Mouse (Mus musculus) T-helper 17 cell (primary cell): Measurements from ENCODE around the gene Rhbdd1.

Source experiments
- in situ Hi-C, 2 experiments: fragments of 300-600 bp; cut with MboI, MseI; formaldehyde crosslinking; loops; 1 replicate in 1 of 2; 2 replicates in 1 of 2; pipeline ENCODE4 v1.15.1; 2025; ENCODE audit warnings: high pct_unique_total_duplicates in 2 of 2

Gene Rhbdd1

GRCm38 (mm10) chr1:82361240-82361639 is 45.0 kb downstream of the Rhbdd1 start:
- in situ Hi-C loops = no loop called here

DNA sequence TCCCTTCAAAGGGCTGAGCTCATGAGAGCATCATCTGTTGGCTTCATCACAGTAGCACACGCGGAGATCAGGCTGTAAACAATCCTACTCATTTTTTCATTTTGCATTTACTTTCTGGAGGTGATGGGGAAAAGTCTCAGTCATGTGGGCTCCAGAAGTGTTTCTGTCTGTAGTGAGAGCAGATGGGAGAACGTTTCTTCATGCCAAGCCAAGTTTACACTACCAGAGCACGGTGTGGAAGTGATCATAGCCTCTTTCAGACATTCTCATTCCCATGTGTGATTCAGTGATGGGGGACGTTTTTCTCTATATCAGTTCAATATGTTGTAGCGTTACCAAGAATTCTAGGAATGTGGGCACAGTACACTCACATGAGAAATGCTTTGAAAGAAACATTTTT is 45.9 kb downstream of the Rhbdd1 start:
- in situ Hi-C loops = no loop called here

DNA sequence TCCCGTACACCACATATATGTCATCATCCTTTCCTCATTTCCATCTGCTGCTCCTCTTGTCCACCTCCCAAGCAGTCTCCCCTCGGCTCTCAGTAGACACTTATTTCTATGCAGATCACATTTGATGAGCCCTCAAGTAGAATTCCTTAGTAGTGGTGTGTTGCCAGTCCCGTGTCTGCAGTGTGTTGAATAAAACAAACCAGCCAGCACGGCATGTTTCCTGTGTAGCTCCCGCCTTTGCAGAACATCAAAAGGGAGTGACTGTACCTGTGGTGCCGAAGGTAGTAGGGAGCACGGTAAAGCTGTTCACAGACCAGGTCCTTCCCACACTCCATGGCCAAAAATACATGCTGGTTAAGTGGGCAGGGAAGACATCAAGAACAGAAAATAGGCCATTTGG is 47.8 kb downstream of the Rhbdd1 start:
- in situ Hi-C loops = no loop called here

DNA sequence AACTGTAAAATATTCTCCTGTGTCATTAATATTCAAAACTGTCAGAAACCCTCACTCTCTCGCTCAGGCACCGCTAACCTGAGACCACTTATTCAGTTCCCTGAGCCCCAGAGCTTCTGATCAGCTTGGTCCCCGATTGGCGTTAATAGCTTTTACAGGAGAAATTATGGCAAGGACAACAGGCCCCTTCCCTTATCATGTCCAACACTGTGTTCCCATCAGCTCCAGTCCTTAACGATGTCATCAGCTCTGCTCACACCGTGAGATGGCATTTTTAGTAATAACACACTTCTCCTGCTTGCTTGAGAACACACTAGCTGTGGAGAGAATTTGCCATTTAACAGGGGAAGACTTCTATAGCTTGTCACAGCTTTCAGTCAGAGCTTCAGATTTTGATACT is 48.2 kb downstream of the Rhbdd1 start:
- in situ Hi-C loops = no loop called here

- in situ Hi-C loops = no loop called here
Observed at GRCm38 (mm10) chr1:82371636-82372428, 55.6 kb downstream of the Rhbdd1 start.

- in situ Hi-C loops = no loop called here
Observed at GRCm38 (mm10) chr1:82373924-82374323, 57.7 kb downstream of the Rhbdd1 start.

GRCm38 (mm10) chr1:82374831-82375358 is 58.6 kb downstream of the Rhbdd1 start:
- in situ Hi-C loops = no loop called here

DNA sequence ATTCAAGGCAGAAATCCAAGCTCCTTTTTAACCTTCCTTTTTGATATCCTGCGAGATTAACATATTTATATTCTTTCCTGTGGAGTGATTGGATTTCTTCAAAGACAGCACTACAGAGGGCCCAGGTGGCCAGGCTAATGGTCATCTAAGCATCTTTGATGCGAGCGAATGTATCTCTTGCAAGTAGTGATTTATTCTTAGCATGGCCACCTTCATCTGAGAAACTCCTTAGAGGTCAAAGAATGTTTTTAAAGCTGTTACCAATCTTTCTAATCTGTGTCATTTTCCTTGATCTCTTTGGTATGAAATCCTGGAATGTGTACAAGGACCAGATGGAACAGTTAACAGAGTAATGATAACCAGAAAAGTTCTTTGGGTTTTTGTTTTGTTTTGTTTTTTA is 59.2 kb downstream of the Rhbdd1 start:
- in situ Hi-C loops = no loop called here

GRCm38 (mm10) chr1:82381946-82382345 is 65.7 kb downstream of the Rhbdd1 start:
- in situ Hi-C loops = loop anchor here in 1 of 2 experiments (10.0 kb wide), 1 partner anchor 1717 kb away; no protein-coding TSS in a partner anchor

GRCm38 (mm10) chr1:82384106-82384505 is 67.9 kb downstream of the Rhbdd1 start:
- in situ Hi-C loops = loop anchor here in 1 of 2 experiments (10.0 kb wide), 1 partner anchor 1719 kb away; no protein-coding TSS in a partner anchor

GRCm38 (mm10) chr1:82385054-82385453 is 68.8 kb downstream of the Rhbdd1 start:
- in situ Hi-C loops = loop anchor here in 1 of 2 experiments (10.0 kb wide), 1 partner anchor 1720 kb away; no protein-coding TSS in a partner anchor

DNA sequence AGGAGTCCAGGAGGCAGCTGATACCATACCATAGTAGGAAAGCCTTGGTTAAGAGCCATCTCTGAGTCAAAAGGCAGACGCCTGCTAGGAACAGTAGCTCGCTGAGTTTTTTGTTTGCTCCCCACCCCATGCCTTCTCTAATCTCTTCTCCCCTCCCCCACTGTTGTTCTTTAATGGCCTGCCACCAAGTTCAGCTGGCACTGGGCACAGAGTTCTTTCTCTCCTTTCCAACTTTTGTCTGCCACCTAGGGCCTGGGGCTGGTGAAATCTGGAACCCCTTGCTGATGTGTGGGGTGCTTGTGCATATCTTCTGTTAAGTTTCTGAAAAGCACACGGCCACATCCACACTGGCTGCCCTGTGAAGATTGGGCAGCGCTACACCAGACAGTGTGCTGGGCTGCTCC is 69.6 kb downstream of the Rhbdd1 start:
- in situ Hi-C loops = loop anchor here in 1 of 2 experiments (10.0 kb wide), 1 partner anchor 1721 kb away; no protein-coding TSS in a partner anchor

DNA sequence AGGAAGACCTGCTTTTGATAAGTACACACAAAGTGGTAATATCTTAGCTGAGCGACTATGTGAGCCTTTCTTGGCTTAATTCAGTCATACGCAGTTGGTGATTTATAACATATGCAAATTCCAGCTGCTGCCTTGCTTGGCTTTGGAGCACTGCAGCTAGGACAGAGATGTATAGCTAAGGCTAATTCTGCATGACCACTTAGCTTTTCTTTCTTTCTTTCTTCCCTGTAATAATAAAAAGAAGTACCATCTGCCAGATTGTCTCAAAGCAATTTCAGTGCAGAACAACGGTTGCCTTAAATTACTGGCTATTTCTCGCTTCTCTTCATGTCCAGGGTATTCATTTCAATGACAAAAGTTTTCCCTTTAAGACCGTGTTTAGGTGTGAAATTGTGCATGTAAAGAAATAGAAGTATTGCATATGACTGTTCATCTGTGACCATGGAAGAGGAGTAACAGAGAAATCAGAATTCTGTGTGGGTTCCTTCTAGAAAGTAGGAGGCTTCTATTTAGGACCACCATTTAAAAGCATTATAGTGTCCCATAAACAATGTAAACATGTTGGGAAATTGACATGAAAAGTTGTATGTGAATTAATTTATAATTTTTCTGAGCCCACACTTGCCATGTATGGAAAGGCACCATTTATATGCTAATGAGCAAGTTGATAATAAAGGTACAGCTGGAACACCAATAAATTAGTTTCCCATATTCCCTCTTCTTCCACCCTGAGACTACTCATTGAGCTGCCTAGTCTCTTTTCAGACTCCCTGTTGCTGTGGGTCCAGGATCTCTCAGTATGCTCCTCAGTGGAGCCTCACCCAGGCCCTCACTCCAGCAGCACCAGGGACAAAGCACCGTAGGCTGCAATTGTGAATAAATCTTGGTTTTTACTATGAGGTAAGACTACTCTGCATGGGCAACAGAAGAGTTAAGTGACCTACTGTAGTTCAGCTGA is 70.8 kb downstream of the Rhbdd1 start:
- in situ Hi-C loops = loop anchor here in 1 of 2 experiments (10.0 kb wide), 1 partner anchor 1722 kb away; no protein-coding TSS in a partner anchor

- in situ Hi-C loops = loop anchor here in 1 of 2 experiments (10.0 kb wide), 1 partner anchor 1725 kb away; no protein-coding TSS in a partner anchor
Observed at GRCm38 (mm10) chr1:82389371-82389770, 73.1 kb downstream of the Rhbdd1 start.

DNA sequence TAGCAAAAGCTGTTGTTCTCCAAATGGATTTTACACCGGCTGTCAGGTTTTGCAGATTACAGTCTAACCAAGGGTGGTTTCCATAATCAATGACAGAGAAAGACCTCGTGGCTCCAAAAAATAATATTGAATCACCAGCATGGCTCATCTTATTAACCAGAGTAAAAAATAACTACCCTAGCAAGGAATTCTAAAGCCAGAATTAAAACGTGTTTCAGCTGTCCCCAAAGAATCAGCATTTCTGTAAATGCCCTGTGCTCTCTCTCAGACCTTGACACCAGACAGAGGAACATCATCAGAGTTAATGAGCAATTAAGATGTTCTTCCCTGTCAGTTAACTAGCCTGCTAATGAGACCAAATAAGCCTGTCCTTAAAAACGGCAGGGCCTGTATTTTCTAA is 79.1 kb downstream of the Rhbdd1 start:
- in situ Hi-C loops = no loop called here

DNA sequence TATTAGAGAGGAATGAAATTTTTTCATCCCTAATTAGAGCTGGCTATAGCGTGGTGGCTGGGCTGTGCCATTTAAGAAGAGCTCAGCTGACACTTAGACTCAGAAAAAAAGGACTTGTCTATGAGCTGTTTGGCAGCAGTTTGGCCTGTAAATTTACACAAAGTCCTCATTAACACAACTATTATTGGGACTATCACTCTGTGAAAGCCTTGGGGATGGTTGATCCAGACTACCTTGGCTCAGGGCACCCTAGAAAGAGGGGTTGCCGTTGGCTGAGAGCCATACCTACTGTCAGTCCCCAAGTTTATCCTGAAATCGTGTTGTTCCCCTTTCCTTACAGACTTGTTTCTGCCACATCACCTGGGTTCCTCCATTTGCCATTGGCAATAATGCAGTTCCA is 91.5 kb downstream of the Rhbdd1 start:
- in situ Hi-C loops = no loop called here

- in situ Hi-C loops = no loop called here
Observed at GRCm38 (mm10) chr1:82409271-82409670, 93.0 kb downstream of the Rhbdd1 start.

GRCm38 (mm10) chr1:82410548-82410947 is 94.3 kb downstream of the Rhbdd1 start:
- in situ Hi-C loops = no loop called here

- in situ Hi-C loops = no loop called here
Observed at GRCm38 (mm10) chr1:82411521-82411920, 95.3 kb downstream of the Rhbdd1 start.

- in situ Hi-C loops = no loop called here
Observed at GRCm38 (mm10) chr1:82412085-82412484, 95.8 kb downstream of the Rhbdd1 start.

GRCm38 (mm10) chr1:82414434-82415045 is 98.3 kb downstream of the Rhbdd1 start:
- in situ Hi-C loops = no loop called here
